Mouse (Mus musculus): ENCODE results near the gene A430078G23Rik.
A peak's percentile ranks its signal among the peaks of the same experiment; 100 is the strongest.

A430078G23Rik gene

GRCm38 (mm10) chr8:3411085-3411484 lies 57.9 kb downstream of the A430078G23Rik start:
- no peak for DNase-seq (ENCODE audit: low spot score in 2 of 2)

GRCm38 (mm10) chr8:3411901-3412301 lies 58.7 kb downstream of the A430078G23Rik start:
- peak in 1 of 2 experiments; percentile 12 for DNase-seq (ENCODE audit: low spot score in 2 of 2)

DNA sequence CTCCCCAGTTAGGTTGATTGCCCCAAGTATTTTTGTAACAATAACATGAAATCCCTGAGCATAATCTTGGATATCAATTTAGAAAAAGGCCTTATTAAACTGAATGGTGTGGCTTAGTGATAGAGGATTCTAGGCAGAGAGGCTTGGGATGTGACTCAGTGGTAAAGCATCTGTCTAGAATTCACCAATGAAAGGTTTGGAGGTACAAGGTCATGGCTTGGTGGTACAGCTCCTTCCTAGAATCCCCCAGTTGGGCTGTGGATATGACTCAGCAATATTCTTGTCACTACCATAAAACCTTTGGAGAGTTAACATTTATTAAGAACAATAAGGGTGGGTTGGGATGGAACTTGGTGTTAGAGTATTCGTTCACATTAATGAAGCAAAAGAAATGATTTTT lies 59.6 kb downstream of the A430078G23Rik start:
- DNase-seq (ENCODE audit: low spot score in 2 of 2): no peak

- no peak for DNase-seq (ENCODE audit: low spot score in 2 of 2)
These were observed 61.5 kb downstream of the A430078G23Rik start for GRCm38 (mm10) chr8:3414639-3415190.

DNA sequence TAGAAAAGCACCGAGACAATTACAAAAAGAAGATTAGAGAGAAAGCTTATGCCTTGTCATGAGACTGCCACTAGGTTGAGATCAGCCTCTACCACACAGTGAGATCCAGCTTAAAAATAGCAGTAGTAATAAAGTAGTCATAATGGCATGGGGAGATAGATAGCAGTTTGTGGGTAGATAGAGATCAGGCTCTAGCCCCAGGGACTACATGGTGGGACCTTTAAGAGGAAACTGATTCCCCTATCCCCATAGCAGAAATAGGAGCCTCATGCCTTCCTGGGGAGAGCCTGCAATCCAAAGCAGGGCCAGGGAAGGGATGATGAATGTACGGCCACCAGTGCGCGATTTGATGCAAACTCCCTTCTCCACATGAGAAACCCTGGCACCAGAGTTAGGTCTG lies 62.0 kb downstream of the A430078G23Rik start:
- no peak for DNase-seq (ENCODE audit: low spot score in 2 of 2)

DNA sequence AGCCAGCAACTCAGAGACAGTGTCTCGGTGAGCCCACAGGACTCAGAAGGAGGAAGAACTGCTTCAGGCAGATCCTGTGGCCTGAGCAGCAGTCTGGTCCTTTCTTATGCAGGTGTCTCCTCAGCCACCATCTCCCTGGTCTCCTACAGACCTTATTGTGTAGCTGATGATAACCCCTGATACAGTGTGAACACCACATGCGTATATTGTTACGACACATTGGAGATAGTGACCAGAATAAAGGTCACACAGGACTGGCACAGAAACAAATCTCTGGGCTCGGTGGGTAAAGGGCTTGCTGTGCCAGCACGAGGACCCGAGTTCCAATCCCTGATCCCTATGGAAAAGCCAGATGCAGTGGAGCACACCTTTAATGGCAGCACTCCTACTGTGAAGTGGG lies 62.4 kb downstream of the A430078G23Rik start:
- DNase-seq (ENCODE audit: low spot score in 2 of 2): no peak

GRCm38 (mm10) chr8:3416846-3417245 lies 63.6 kb downstream of the A430078G23Rik start:
- no peak for DNase-seq (ENCODE audit: low spot score in 2 of 2)

DNA sequence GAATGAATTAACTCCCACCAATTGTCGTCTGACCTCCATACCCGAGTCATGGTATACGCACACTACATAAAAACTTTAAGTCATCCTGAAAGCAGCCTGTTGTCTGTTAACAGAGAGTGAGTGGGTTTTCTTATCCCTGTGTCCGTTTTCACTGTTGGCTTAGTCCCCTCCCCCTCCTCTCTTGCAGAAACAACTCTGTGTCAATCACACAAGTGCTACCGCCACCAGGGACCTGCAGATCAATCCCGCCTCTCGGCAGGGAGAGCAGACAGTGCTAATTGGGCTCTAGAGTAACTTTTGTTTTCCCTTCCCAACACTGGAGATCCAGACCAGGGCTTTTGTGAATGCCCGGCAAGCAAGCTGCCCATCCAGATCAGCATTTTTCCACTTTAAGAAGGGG lies 64.2 kb downstream of the A430078G23Rik start:
- DNase-seq (ENCODE audit: low spot score in 2 of 2): no peak

GRCm38 (mm10) chr8:3418101-3418500 lies 64.9 kb downstream of the A430078G23Rik start:
- no peak for DNase-seq (ENCODE audit: low spot score in 2 of 2)

DNA sequence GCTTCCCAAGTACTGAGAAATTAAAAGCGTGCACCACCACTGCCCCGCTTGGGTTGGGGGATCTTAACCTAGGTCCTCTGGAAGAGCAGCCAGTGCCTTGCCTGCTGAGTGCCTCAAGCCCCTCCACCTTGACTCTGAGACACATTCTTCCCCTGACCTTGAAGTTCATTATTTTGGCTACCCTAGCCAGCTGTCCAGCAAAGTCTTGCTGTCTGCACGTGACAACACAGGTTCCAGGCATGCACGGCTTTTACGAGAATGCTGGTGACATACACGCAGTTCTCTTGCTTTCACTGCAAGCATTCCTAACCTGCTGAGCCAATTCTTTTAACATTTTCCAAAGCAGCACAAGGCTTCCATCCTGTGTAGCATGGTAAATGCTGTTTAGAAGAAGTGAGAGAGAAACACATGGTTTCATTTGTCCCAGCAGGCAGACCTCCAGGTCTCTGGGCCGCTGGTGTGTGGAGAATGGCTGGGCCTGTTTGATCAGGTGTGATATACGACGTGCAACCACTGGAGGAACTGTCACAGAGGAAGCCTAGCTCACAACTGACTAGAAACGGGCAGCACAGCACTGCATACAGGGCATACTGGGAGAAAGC lies 67.0 kb downstream of the A430078G23Rik start:
- DNase-seq (ENCODE audit: low spot score in 2 of 2): no peak

- no peak for DNase-seq (ENCODE audit: low spot score in 2 of 2)
These were observed 68.3 kb downstream of the A430078G23Rik start for GRCm38 (mm10) chr8:3421507-3421906.

DNA sequence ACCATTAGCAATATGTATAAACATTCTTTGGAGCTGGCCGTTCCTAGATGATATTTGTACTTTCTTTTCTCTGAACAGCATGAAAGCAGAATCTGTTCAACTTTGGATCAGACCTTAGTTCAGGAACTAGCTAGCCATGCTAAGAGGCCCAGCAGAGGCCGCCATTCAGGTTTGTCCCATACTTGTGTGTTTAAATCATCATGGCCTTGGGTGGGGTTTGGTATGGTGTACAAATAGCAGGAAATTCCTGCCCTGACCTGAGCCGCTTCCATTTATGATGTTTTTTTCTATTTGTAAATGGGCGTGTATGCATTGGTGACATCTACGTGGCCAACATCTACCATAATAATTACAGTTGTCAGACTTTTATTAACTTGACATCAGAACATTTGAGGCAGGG lies 72.0 kb downstream of the A430078G23Rik start:
- DNase-seq (ENCODE audit: low spot score in 2 of 2): no peak

- DNase-seq (ENCODE audit: low spot score in 2 of 2): no peak
These were observed 73.0 kb downstream of the A430078G23Rik start for GRCm38 (mm10) chr8:3426211-3426610.

DNA sequence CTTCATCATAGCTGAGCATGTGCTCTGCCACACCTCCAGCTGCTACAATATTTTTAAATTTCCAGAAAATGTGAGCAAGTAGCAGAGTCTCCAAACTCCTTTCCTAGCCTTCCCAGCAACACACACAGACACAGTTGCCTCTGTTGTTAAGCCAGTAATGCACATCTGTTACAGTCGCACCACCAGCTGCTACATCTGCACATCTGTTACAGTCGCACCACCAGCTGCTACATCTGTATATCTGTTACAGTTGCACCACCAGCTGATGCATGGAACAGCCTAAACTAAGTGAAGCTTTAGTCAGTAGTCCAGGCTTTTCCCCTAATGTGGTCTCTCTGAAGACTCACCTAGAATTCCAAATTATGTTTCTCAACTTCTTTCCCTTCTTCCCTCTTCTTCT lies 75.2 kb downstream of the A430078G23Rik start:
- no peak for DNase-seq (ENCODE audit: low spot score in 2 of 2)

GRCm38 (mm10) chr8:3429966-3430365 lies 76.8 kb downstream of the A430078G23Rik start:
- no peak for DNase-seq (ENCODE audit: low spot score in 2 of 2)

DNA sequence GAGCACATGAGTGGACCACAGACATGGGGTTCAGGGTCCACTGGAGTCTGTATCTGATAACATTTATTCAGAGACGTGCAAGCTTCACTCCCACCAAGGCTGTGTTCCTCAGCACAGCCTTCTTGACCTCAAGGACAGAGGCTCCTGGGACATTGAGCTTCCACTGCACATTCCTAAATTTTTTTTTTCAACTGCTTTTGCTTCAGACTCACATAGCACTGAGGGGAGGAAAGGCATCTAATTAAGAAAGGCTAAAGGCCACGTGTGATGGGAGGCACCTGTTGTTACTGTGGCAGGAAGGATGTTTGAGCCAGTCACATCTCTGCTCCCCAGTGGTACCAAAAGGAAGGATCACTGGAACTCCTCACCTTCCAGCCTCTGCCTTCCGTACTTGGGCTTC lies 77.9 kb downstream of the A430078G23Rik start:
- no peak for DNase-seq (ENCODE audit: low spot score in 2 of 2)

- no peak for DNase-seq (ENCODE audit: low spot score in 2 of 2)
These were observed 83.3 kb downstream of the A430078G23Rik start for GRCm38 (mm10) chr8:3436492-3436891.

GRCm38 (mm10) chr8:3439510-3439909 lies 86.3 kb downstream of the A430078G23Rik start:
- DNase-seq (ENCODE audit: low spot score in 2 of 2): no peak
